Mouse (Mus musculus) bone marrow macrophage, adult 2 months (primary cell): ENCODE data around the gene Hipk1.

ENCODE experiments used
- CTCF ChIP-seq: IDR thresholded peaks from 2 replicates; pipeline ENCODE4 v1.5.1; 2012; ENCODE audit warnings: low read depth, mild to moderate bottlenecking, low read length, moderate library complexity
- POLR2A ChIP-seq: IDR thresholded peaks from 2 replicates; pipeline ENCODE4 v1.6.1; 2012; ENCODE audit warnings: mild to moderate bottlenecking, low read depth, low read length, borderline replicate concordance

- TF ChIP-seq POLR2A: no peak
- TF ChIP-seq CTCF: no peak
Observed at GRCm38 (mm10) chr3:103690506-103690905, 100.9 kb downstream of the Hipk1 start.
